Mouse (Mus musculus): Measurements from ENCODE around the gene Eftud2.

The Eftud2 gene

GRCm38 (mm10) chr11:102818121-102819020 is 62.4 kb downstream of the Eftud2 start:
- in situ Hi-C loops (cut with MboI) = no loop called here

GRCm38 (mm10) chr11:102814881-102815280 is 65.9 kb downstream of the Eftud2 start:
- in situ Hi-C loops (cut with MboI) = no loop called here

- in situ Hi-C loops (cut with MboI) = no loop called here
Measured at GRCm38 (mm10) chr11:102810721-102811485, 69.9 kb downstream of the Eftud2 start.

DNA sequence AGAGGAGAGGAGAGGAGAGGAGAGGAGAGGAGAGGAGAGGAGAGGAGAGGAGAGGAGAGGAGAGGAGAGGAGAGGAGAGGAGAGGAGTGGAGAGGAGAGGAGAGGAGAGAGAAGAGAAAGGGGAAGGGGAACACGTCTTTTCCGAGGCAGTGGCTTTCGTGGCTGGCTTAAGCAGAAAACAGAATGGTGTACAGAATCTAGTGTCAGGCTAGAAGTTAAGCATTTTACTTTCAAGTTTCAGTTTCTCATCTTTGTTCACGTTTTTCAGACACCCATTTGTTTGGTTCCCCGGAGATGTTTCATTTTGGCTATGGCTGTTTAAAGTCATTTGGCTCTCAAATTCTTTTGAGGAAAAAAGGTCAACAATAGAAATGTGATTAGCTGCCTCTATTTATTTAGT is 72.5 kb downstream of the Eftud2 start:
- in situ Hi-C loops (cut with MboI) = no loop called here

GRCm38 (mm10) chr11:102803453-102803852 is 77.3 kb downstream of the Eftud2 start:
- in situ Hi-C loops (cut with MboI) = no loop called here

DNA sequence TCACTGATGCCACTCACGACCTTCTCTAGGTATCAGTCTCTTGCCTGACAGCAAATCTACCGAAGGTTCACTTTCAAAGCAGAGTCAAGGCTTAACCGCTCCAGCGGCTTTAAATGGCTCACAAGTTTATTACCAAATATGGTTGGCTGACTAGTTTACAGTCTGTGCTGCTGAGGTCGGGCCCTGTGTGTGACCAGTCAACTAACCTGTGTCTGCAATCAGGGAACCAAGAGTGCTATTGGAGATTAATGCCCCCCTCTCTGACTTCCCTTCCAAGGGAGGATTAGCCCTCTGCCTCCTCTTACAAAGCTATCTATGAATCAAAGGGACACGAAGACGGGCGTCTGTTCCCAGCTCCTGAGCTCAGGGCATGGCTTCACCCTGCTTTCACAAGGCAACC is 86.6 kb downstream of the Eftud2 start:
- in situ Hi-C loops (cut with MboI) = no loop called here

- in situ Hi-C loops (cut with MboI) = no loop called here
Measured at GRCm38 (mm10) chr11:102791682-102792445, 88.9 kb downstream of the Eftud2 start.
